Mouse (Mus musculus) testis, adult 2 months (tissue): ENCODE results near the gene Mybbp1a.

Experiments
- CTCF ChIP-seq: fragments of 200-500 bp; IDR thresholded peaks from 2 replicates; pipeline ENCODE4 v1.5.1; 2012; ENCODE audit warnings: low read depth, mild to moderate bottlenecking, inconsistent platforms, low read length, moderate library complexity; ENCODE audit not compliant: control insufficient read depth, insufficient read depth, insufficient replicate concordance
- POLR2A ChIP-seq: fragments of 200-500 bp; IDR thresholded peaks from 2 replicates; pipeline ENCODE4 v1.6.1; 2012; ENCODE audit warnings: low read depth, mild to moderate bottlenecking, inconsistent platforms, low read length, moderate library complexity; ENCODE audit not compliant: control insufficient read depth

- TF ChIP-seq POLR2A: no peak
- no peak for TF ChIP-seq CTCF
Observed at GRCm38 (mm10) chr11:72470004-72470403, 28.8 kb downstream of the Mybbp1a start.
